Mouse (Mus musculus) CH12.LX (cell line): ENCODE measurements at regions not wholly inside any gene's neighbourhood (a gene's known extent, or its start where the extent isn't known, plus 50 kb on each side); places are given as distances from the start of the nearest gene placed in this dataset.

Experiments
- DNase-seq: peaks from one replicate; pipeline ENCODE4 v3.0.0-alpha.2; 2013; ENCODE audit errors: extremely low read depth
- H3K27ac ChIP-seq: 2 replicates; pipeline ENCODE4 v1.5.1; 2012; ENCODE audit warnings: low read depth, mild to moderate bottlenecking, control low read depth, moderate library complexity; ENCODE audit not compliant: insufficient read depth
- H3K27me3 ChIP-seq: replicated peaks from 2 replicates; pipeline ENCODE3; 2012; ENCODE audit warnings: inconsistent platforms
- H3K36me3 ChIP-seq, 2 experiments: replicated peaks in 1 of 2; 2 replicates each; pipeline versions ENCODE3 to v1.6.1; 2012; ENCODE audit warnings: inconsistent platforms in 1 of 2, low read length in 1 of 2, mild to moderate bottlenecking in 1 of 2, mixed read lengths in 1 of 2, moderate library complexity in 1 of 2; ENCODE audit not compliant: control insufficient read depth in 1 of 2, insufficient read depth in 1 of 2
- H3K4me1 ChIP-seq, 2 experiments: 2 replicates each; pipeline ENCODE4 v1.6.1; 2012; ENCODE audit warnings: inconsistent platforms in 1 of 2, moderate library complexity in 1 of 2; ENCODE audit not compliant: insufficient read depth in 2 of 2, control insufficient read depth in 1 of 2
- H3K4me2 ChIP-seq: 2 replicates; pipeline ENCODE4 v1.6.1; 2012; ENCODE audit warnings: low read depth, mild to moderate bottlenecking, control low read depth; ENCODE audit not compliant: poor library complexity, insufficient read depth, severe bottlenecking
- H3K4me3 ChIP-seq, 3 experiments: fragments of 150-350 bp in 1 of 3; sonication (generic) in 1 of 3; replicated peaks in 1 of 3; 2 replicates each; pipeline versions ENCODE3 to v1.5.1; 2011 to 2012; ENCODE audit warnings: low read depth in 2 of 3, low read length in 2 of 3, mild to moderate bottlenecking in 2 of 3, moderate library complexity in 2 of 3, control low read depth in 1 of 3, improper control_type of control experiment in 1 of 3, inconsistent platforms in 1 of 3, mixed read lengths in 1 of 3; ENCODE audit not compliant: poor library complexity in 1 of 3
- H3K79me2 ChIP-seq: replicated peaks from 2 replicates; pipeline ENCODE4 v1.6.1; 2012; ENCODE audit warnings: mild to moderate bottlenecking, moderate library complexity; ENCODE audit not compliant: control insufficient read depth, poor library complexity, insufficient read depth, severe bottlenecking; ENCODE audit errors: extremely low read depth
- H3K9ac ChIP-seq: 2 replicates; pipeline ENCODE4 v1.6.1; 2012; ENCODE audit warnings: low read depth, mild to moderate bottlenecking, control low read depth, moderate library complexity; ENCODE audit not compliant: insufficient read depth
- H3K9me3 ChIP-seq: replicated peaks from 2 replicates; pipeline ENCODE3; 2012; ENCODE audit warnings: low read length, inconsistent platforms, mixed read lengths
- CHD2 ChIP-seq: IDR thresholded peaks from 2 replicates; pipeline ENCODE4 v1.6.1; 2011; ENCODE audit warnings: low read length, improper control_type of control experiment
- CTCF ChIP-seq, 2 experiments: IDR thresholded peaks in 1 of 2; conservative IDR thresholded peaks in 1 of 2; 2 replicates each; pipeline ENCODE4 v1.5.1; 2011 to 2012; ENCODE audit warnings: low read depth in 2 of 2, low read length in 2 of 2, improper control_type of control experiment in 1 of 2, inconsistent platforms in 1 of 2, mild to moderate bottlenecking in 1 of 2, moderate library complexity in 1 of 2
- E2F4 ChIP-seq: IDR thresholded peaks from 2 replicates; pipeline ENCODE4 v1.6.1; 2011; ENCODE audit warnings: low read depth, low read length, improper control_type of control experiment; ENCODE audit not compliant: insufficient replicate concordance
- HCFC1 ChIP-seq: IDR thresholded peaks from 2 replicates; pipeline ENCODE4 v1.6.1; 2012; ENCODE audit warnings: low read depth, mild to moderate bottlenecking, inconsistent platforms, low read length, improper control_type of control experiment
- JUN ChIP-seq: IDR thresholded peaks from 2 replicates; pipeline ENCODE4 v1.6.1; 2011; ENCODE audit warnings: low read depth, mild to moderate bottlenecking, low read length, improper control_type of control experiment, moderate library complexity; ENCODE audit not compliant: insufficient read depth
- NRF1 ChIP-seq: IDR thresholded peaks from 2 replicates; pipeline ENCODE4 v1.6.1; 2014; ENCODE audit warnings: low read depth, mild to moderate bottlenecking, inconsistent platforms, low read length, improper control_type of control experiment, moderate library complexity
- PAX5 ChIP-seq: IDR thresholded peaks from 2 replicates; pipeline ENCODE4 v1.6.1; 2012; ENCODE audit warnings: low read length, inconsistent platforms, mixed read lengths
- POLR2AphosphoS2 ChIP-seq: IDR thresholded peaks from 2 replicates; pipeline ENCODE4 v1.6.1; 2011; ENCODE audit warnings: low read depth, low read length, improper control_type of control experiment
- RAD21 ChIP-seq: IDR thresholded peaks from 2 replicates; pipeline ENCODE4 v1.6.1; 2011; ENCODE audit warnings: low read depth, mild to moderate bottlenecking, low read length, improper control_type of control experiment, moderate library complexity
- RCOR1 ChIP-seq: conservative IDR thresholded peaks from 2 replicates; pipeline ENCODE4 v1.6.1; 2012; ENCODE audit warnings: low read depth, mild to moderate bottlenecking, inconsistent platforms, low read length, improper control_type of control experiment
- TCF12 ChIP-seq: IDR thresholded peaks from 2 replicates; pipeline ENCODE4 v1.6.1; 2014; ENCODE audit warnings: low read depth, mild to moderate bottlenecking, inconsistent platforms, low read length, improper control_type of control experiment
- UBTF ChIP-seq: IDR thresholded peaks from 2 replicates; pipeline ENCODE4 v1.6.1; 2012; ENCODE audit warnings: low read depth, mild to moderate bottlenecking, inconsistent platforms, low read length, improper control_type of control experiment, moderate library complexity
- USF1 ChIP-seq: IDR thresholded peaks from 2 replicates; pipeline ENCODE4 v1.6.1; 2014; ENCODE audit warnings: low read depth, mild to moderate bottlenecking, inconsistent platforms, low read length, improper control_type of control experiment
- USF2 ChIP-seq: conservative IDR thresholded peaks from 2 replicates; pipeline ENCODE4 v1.6.1; 2011; ENCODE audit warnings: low read depth, low read length, improper control_type of control experiment
- ZNF384 ChIP-seq: IDR thresholded peaks from 2 replicates; pipeline ENCODE4 v1.6.1; 2012; ENCODE audit warnings: low read depth, low read length, improper control_type of control experiment, inconsistent platforms
- dilution Hi-C: fragments of 300-500 bp; cut with MboI; formaldehyde crosslinking; loops from 2 replicates; pipeline ENCODE4 v1.14.3; 2020; ENCODE audit warnings: low sequenced_read_pairs; ENCODE audit not compliant: extremely low pct_unique_long_range_greater_than_20kb, extremely low pct_ligation_motif_present
- in situ Hi-C: fragments of 300-500 bp; cut with MboI; formaldehyde crosslinking; loops from 3 replicates; pipeline ENCODE4 v1.14.3; 2019; ENCODE audit warnings: low sequenced_read_pairs, low pct_ligation_motif_present, low pct_unique_long_range_greater_than_20kb, mixed read lengths

DNA sequence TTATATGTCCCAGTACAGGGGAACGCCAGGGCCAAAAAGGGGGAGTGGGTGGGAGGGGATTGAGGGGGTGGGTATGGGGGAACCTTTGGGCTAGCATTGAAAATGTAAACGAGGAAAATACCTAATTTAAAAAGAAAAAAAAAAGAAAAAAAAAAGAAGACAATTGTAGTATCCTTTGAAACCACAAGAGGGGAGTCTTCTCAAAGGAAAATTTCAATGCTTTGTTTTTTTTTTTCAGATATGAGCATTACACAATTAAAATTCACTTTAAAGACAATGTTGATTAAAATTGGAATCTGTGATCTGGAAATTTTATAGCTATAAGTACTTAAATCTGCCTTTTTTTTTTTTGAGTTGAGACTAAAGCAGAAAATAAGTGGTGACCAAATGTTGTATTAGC lies 255.8 kb upstream of the Tecrl start:
- TF ChIP-seq CTCF (conservative IDR thresholded peaks at IDR 0.05 in 1 of 2, IDR thresholded peaks at IDR 0.05 in 1 of 2; ENCODE audit: low read depth in 2 of 2, low read length in 2 of 2) (peak in 1 of 2 experiments; percentile 21; a peak in 1 of 4 replicates), PAX5 (no peak), ZNF384 (peak; percentile 72), RAD21 (peak; percentile 25)
- TF ChIP-seq, all 38 proteins: peak for 3
- no peak overlapping the region for H3K27ac ChIP-seq
- no peak overlapping the region for H3K4me2 ChIP-seq
- H3K9ac ChIP-seq, result no peak overlapping the region
- H3K27me3 ChIP-seq, result no peaks in the 10 kb centered on the region
- no peaks in the 10 kb centered on the region for H3K36me3 ChIP-seq
- in situ Hi-C loops, result no loop called here
- DNase-seq, result no peak
- dilution Hi-C loops, result no loop called here
- no peak overlapping the region for H3K4me3 ChIP-seq
- no peaks in the 10 kb centered on the region for H3K4me1 ChIP-seq
- peaks cover 19% of the 10 kb centered on the region for H3K9me3 ChIP-seq
- no peaks in the 10 kb centered on the region for H3K79me2 ChIP-seq

DNA sequence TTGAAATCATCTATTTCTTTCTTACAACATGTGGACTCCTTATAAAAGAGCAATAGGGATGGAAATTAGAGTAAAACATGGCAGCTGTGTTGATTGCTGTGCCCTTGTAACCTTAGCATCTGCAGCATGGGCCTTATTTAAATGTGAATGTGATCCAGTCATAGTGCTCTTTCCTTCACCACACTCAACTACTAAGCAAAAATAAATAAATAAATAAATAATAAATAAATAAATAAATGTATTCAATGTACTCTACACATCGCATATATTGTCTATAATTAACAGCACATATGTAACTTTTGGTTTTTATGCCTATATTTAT lies 238.3 kb upstream of the Tecrl start:
- no peak for DNase-seq
- TF ChIP-seq UBTF, result no peak
- no peak for TF ChIP-seq E2F4
- TF ChIP-seq HCFC1, result no peak
- TF ChIP-seq NRF1, result no peak
- no peak for TF ChIP-seq RAD21
- Histone ChIP-seq H3K79me2 (no peaks in the 10 kb centered on the region), H3K36me3 (no peaks in the 10 kb centered on the region), H3K4me2 (no peak overlapping the region), H3K9me3 (peaks cover 12% of the 10 kb centered on the region), H3K9ac (no peak overlapping the region), H3K4me3 (no peak overlapping the region), H3K27ac (no peak overlapping the region), H3K4me1 (no peaks in the 10 kb centered on the region), H3K27me3 (no peaks in the 10 kb centered on the region)
- in situ Hi-C loops, result no loop called here
- dilution Hi-C loops, result no loop called here

DNA sequence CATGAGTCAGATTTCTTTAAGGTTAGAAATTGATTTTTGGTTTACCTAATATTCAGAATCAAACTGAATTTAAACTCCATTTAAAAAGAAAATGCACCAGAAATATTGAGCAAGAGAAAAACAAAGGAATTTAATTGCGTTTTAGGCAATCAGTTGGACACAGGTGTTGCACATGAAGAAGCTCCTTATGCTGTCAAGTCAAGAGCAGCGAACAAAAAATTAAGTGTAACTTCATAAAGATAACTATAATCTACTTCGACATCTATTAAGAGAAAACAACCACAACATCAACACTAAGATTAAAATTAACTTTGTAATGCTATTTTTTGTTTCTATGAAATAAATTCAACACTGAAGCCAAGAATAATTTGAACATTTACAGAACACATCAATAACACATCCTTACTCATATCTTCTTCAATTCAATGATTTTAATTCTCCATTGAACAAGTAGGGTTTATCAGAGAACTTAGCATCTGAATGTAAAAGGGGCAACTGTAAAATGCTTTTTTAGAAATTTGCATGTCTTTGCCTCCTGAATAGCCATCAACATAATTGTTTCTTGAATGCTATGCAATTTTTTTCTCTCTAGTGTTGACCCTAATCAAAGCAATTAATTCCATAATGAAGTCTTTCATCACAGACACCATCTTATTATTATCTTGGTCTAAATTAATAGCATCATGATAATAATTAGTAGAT lies 237.7 kb upstream of the Tecrl start:
- in situ Hi-C loops, result no loop called here
- Histone ChIP-seq H3K36me3 (no peaks in the 10 kb centered on the region), H3K4me1 (no peaks in the 10 kb centered on the region), H3K4me2 (no peak overlapping the region), H3K9ac (no peak overlapping the region), H3K79me2 (no peaks in the 10 kb centered on the region), H3K4me3 (no peak overlapping the region), H3K27ac (no peak overlapping the region), H3K27me3 (no peaks in the 10 kb centered on the region), H3K9me3 (peaks cover 9% of the 10 kb centered on the region)
- TF ChIP-seq TCF12 (no peak), CHD2 (no peak), USF1 (no peak), USF2 (no peak), POLR2AphosphoS2 (no peak), RCOR1 (no peak), JUN (no peak)
- dilution Hi-C loops, result no loop called here
- DNase-seq, result no peak
